Mouse (Mus musculus) C2C12 (cell line): ENCODE data around the gene Pacs2.
A peak's percentile ranks its signal among the peaks of the same experiment; 100 is the strongest.

Experiments used
- CEBPB ChIP-seq: IDR thresholded peaks from one replicate; pipeline ENCODE4 v1.6.1; 2011; ENCODE audit warnings: low read depth, mild to moderate bottlenecking, control low read depth, moderate library complexity
- CTCF ChIP-seq: IDR thresholded peaks from one replicate; pipeline ENCODE4 v1.5.1; 2011; ENCODE audit not compliant: control insufficient read depth, insufficient read depth, insufficient read length
- MAX ChIP-seq: IDR thresholded peaks from one replicate; pipeline ENCODE4 v1.6.1; 2011; ENCODE audit warnings: mild to moderate bottlenecking, control low read depth
- MYOD1 ChIP-seq: IDR thresholded peaks from one replicate; pipeline ENCODE4 v1.6.1; 2011; ENCODE audit warnings: low read depth; ENCODE audit not compliant: control insufficient read depth, insufficient read length
- MYOG ChIP-seq: IDR thresholded peaks from one replicate; pipeline ENCODE4 v1.6.1; 2011; ENCODE audit not compliant: control insufficient read depth, insufficient read length; ENCODE audit errors: extremely low read depth
- USF1 ChIP-seq: IDR thresholded peaks from one replicate; pipeline ENCODE4 v1.6.1; 2011; ENCODE audit warnings: low read depth, mild to moderate bottlenecking, control low read depth, moderate library complexity

DNA sequence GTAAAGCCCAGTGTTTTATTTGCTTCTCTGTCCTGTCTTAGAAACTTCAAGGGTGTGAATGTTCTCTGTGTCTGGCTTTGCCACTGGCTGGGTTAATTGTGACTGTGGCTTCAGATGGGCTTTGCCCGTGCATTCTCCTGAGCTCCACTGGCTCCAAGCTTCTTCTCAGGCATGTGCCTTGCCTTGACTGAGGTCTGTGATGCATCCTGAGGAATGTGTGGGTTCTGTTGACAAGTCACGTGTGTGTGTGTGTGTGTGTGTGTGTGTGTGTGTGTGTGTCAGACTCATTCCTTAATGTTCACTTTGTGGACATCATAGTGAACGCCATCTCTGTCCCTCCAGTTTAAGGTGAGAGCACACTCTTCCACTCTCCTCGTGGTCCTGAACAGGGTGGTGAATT lies 4.5 kb downstream of the Pacs2 start:
- TF ChIP-seq CTCF (no peak), USF1 (peak; percentile 75), MYOD1 (no peak), MAX (peak; percentile 65), MYOG (no peak), CEBPB (no peak)
